Mouse (Mus musculus): ENCODE measurements around the gene Cdkn1b.

Gene Cdkn1b

DNA sequence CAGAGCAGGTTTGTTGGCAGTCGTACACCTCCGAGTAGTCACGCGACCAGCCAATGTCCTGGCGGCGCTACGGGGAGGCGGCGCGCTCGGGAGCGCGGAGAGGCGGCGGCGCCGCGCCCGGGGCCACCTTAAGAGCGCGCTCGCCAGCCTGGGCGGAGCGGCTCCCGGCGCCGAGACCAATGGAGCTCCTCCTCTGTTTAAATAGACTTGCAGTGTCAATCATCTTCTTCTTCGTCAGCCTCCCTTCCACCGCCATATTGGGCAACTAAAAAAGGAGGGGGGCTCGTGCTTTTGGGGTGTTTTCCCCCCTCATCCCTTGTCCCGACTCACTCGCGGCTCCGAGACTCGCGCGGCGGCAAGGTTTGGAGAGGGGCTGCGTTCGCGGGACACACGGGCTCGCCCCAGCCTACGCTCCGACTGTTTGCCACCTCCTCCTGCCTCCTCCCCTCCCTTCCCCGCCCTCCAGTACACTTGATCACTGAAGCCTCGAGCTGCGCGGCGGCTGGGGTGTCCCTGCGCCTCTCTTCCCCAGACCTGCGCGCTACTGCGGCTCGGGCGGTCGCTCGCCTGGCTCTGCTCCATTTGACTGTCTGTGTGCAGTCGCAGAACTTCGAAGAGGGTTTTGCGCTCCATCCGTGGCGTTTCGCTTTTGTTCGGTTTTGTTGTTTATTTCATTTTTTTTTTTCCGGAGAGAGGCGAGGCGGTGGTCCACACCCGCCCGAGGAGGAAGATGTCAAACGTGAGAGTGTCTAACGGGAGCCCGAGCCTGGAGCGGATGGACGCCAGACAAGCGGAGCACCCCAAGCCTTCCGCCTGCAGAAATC, at the start of gene Cdkn1b:
Gene Cdkn1b, plus strand, starts transcription at position 212 of the 824 bp plus-strand sequence.
- peak; percentile 97 for DNase-seq (ENCODE audit: low read depth, low spot score)

DNA sequence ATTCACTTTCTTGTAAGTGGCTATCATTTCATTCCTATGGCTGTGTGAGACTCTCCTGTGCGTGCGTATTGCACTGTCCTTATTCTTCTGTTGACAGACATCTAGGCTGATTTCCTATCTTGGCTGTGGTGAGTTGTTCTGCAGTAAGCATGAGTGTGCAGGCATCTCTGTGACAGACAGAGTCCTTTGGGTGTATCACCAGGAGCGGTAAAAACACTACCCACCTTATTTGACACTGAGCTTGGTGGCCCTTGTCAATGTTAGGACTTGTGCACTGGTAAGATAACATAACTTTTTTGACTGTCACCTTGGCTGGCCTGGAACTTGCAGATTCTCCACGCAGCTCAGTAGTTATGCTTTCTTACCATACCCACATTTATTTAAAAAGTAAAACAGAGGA, 49.3 kb upstream of the Cdkn1b start:
- DNase-seq (ENCODE audit: low read depth, low spot score), result no peak

DNA sequence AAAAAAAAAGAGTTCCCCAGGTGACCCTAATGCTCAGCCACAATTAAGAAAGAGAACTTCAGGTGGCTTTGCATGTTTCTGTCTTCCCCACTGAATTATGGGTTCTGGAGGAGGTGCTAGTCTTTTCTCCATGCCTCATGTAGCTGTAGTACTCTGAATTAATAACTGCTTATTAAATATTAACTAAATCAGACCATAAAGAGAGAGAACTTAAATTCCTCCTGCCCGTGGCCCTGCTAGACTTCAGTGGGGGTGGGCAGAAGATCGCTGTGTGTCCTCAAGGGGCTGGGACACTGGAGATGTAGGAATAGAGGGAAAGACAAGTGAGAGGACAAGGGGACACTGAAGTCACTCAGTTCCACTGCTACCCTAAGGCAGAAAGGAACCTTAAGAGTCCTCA, 48.0 kb upstream of the Cdkn1b start:
- no peak for DNase-seq (ENCODE audit: low read depth, low spot score)

DNA sequence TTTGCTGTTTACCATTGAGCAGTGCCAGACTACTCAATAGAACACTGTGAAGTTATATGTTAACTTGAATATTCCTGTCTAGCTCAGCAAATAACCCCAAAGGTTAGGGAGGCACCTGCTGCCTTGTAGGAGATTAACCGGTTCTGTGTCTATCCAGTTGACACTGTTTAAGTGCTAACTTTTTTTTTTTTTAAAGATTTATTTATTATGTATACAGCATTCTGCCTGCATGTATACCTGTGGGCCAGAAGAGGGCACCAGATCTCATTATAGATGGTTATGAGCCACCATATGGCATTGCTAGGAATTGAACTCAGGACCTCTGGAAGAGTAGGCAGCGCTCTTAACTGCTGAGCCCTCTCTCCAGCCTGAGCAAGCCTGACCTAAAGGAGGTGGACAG, 47.2 kb upstream of the Cdkn1b start:
- DNase-seq (ENCODE audit: low read depth, low spot score), result no peak

DNA sequence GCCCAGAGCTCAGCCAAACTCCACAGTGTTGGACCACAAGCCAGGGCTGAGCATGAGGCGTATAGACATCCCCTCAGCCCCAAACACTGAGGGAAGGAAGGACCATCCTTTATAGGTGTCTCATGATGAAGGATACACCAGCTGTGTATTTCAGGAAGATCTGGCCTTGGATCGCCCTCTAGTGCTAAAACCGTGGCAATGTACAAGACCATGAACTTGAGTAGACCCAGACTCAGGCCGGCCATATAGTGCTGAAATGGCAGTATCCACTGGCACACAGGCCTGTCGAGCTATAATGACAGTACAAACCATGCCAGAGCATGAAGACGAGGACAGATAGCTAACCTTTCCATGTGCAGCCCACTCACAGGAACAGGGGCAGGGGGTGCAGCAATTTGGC, 43.4 kb upstream of the Cdkn1b start:
- no peak for DNase-seq (ENCODE audit: low read depth, low spot score)

DNA sequence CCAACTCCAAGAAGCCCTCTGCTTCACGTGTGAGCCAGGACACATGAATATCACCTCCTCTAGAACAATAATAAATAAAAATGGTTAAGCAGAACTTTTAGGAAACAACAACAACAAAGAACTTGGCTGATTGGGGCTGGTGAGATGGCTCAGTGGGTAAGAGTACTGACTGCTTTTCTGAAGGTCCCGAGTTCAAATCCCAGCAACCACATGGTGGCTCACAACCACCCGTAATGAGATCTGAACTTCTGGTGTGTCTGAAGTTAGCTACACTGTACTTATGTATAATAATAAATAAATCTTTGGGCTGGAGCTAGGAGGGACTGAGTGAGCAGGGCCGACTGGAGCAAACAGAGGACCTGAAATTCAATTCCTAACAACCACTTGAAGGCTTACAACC, 42.9 kb upstream of the Cdkn1b start:
- no peak for DNase-seq (ENCODE audit: low read depth, low spot score)

DNA sequence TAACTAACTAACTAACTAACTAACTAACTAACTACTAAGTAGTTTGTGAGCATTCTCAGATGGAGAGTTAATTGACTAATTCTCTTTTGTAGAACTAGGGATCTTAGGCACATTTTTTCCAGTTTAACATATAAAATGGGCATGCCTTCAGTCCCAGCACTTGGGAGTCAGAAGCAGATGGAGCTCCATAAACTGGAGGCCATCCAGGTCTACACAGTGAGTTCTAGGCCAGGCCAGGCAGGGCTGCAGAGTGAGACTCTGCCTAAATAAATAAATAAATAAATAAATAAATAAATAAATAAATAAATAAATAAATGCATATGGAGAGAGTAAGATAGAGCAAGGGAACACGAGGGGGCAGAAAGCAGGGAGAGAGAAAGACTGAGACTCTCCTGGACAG, 42.3 kb upstream of the Cdkn1b start:
- no peak for DNase-seq (ENCODE audit: low read depth, low spot score)

DNA sequence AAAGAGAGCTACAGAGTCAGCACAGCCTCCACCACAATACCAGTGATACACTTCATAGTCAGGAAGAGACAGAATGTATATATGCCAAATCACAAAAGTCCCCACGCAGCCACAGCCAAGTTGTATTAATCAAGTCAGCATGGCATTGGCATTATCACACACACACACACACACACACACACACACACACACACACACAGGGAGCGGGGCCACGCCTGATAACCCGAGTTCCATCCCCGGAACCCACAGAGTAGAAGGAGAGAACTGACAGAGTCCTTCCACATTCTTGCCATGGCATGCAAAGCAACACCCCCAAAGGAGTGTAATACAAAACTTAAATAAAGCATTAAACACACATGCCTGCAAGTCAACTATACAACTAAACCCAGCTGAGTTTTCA, 40.6 kb upstream of the Cdkn1b start:
- DNase-seq (ENCODE audit: low read depth, low spot score), result no peak

DNA sequence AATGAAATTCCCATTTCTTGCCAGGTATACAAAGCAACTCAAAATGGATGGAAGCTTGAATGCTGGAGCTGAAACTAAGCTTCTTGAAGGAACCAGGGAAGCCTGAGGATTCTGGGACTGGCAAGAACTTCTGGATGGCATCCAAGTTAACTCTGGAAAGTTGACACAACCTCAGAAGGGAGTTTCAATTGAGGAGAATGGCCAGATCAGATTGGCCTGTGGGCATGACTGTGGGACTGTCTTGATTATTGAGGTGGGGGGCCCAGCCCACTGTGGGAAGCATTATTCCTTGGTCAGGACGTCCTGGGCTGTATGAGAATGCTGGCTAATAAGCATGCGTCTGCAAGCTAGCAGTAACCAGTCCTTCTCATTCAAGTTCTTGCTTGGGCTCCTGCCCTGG, 40.2 kb upstream of the Cdkn1b start:
- DNase-seq (ENCODE audit: low read depth, low spot score), result no peak

DNA sequence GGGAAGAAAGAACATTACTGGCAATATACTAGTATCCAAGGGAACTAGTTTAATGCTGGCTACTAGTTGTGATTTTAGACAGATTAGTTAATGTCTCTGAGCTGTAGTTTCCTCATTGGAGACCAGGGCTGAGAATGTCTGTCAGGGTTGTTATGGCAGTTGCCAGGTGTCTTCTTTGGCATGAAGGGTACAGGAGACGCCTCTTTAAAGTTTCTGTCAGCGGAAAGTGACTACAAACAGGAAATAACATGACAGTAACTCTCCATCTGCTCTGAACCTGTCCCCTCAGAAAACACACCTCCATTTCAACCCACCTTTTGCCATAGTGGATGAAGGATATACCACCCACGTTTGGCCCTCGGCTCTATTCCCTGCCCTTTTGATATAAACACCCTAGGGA, 36.5 kb upstream of the Cdkn1b start:
- DNase-seq (ENCODE audit: low read depth, low spot score), result no peak

DNA sequence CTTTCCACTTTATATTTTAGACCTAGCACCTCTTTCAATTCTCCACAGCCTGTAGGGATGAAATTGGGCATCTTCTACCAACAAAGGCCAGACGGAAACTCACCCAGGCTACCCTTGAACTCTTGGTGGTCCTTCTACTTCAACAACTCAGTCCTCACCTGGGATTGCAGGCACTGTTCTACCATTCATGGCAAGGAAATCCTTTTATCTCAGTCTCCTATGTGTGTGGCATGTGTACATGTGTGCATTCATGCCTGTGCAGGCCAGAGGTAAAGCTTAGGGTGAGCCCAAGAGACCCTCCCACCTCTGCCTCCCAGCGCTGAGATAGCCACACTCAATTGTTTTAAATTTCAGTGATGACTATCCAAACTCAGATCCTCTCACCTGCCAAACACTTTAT, 34.7 kb upstream of the Cdkn1b start:
- no peak for DNase-seq (ENCODE audit: low read depth, low spot score)

DNA sequence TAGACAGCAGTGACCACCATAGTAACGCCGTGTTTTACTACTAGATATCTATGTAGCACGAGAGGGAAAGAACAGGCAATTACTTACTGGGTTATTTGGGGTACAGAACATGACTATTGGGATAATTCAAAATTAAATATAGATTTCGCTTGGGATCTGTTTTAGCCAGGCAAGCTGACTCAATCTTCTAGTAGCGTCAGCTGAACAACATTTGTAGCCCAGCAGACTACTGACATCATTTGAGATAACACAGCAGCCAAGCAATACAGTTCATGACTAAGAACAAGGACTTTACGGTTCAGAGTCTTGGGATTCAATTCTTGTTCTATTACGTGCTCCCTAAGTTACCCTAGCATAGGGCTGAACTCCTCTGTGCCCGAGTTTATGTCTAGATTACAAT, 33.7 kb upstream of the Cdkn1b start:
- DNase-seq (ENCODE audit: low read depth, low spot score), result no peak

DNA sequence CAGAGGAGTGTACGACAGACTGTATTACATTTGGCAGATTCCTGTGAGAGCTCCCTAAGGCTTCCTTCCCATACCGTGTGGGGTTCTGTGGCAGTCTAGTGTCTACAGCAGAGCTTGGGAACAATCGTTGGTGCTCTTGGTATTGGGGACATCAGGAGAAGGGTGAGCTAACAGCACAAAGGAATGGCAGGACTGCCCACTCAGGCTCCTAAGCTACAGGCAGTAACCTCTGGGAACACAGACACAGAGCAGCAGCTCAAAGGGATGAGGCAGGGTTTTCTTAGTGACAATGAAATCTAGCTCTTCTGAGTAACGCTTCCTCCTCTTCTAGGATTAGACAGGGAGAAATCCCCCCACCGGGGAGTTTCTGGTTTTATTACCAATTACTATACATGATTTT, 33.2 kb upstream of the Cdkn1b start:
- DNase-seq (ENCODE audit: low read depth, low spot score), result no peak

DNA sequence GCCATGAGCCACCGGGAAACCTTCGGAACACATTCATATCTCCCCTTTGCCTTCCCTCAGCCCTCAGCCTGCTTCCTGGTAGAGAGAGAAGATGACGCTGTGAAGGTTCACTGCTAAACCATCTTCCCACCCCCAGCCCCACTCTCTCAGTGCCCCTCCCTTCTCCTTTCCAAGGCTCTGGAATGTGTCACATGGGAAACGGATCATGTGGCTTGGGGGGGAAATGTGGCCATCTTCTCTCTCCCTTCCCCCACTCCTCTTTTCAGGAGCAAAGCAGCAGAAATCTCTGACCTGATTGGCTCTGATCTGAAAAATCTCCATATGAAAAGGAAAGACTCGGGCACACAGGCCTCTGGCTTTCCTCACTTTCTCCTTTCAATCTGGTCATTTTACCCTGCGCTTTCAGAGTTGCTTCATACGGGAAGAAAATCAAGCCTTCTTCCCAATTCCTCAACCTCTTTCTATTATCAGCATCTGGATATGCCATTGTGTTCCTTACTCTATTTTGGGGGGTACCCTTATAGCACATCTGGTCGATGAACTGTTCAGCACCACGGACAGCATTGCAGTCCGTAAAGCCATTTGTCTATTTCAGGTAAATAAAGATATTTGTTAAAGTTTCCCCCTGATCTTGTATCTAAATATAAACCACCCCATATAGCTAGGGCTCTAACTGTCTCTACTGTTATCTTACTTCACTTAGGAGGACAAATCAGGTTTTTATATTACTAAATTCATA, 32.3 kb upstream of the Cdkn1b start:
- DNase-seq (ENCODE audit: low read depth, low spot score), result no peak

DNA sequence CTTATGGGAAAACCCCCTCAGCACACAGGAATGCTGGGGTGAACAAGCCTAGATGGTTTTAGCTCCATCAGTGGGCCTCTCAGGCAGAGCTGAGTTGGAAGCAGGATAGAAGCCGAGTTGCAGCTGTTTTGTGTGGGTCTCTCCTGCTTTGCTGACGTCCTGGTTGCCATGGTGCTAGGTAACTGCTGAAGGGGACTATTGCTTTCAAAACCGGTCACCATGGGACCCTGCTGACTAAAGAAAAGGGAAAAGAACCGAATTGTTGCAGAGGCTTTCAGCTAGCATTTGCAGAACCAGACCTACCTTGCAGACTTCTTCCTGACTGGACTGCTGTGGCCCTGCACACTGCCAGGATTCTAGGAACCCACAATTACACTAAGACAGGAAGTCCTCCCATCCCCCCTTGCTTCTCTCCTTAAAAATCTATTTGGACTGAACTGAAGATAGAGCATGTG, 31.6 kb upstream of the Cdkn1b start:
- no peak for DNase-seq (ENCODE audit: low read depth, low spot score)

DNA sequence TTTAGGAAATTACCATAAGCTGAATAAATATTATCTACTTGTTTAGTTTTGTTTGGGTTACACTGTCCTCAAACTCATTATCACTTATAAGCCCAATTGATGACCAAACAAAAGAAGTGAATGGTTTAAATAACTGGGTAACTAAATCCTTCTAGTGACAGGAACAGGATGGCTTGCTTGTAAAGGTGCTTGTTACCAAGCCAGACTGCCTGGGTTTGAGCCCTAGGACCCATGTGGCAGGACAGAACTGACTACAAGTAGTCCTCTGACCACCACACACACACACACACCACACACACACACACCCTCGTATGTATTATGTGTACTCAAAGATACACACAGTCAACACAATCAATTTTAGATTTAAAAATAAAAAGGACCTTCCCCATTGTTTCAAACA, 30.4 kb upstream of the Cdkn1b start:
- DNase-seq (ENCODE audit: low read depth, low spot score), result no peak

DNA sequence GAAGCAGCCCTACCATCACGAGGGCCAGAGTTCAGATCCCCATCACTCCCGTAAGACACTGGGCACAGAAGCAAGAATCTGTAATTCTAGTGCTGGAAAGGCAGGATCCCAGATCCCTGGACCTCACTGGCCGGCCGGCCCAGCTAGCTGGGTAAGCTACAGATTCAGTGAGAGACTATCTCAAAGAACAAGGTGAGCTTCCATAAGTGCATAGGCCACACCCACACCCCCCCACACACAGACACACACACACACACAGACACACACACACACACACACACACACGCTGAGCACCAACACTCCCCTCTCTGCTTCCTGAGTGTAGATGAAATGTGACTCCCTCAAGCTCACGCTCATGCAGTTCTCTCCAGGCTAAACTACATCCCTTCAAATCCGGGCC, 29.8 kb upstream of the Cdkn1b start:
- no peak for DNase-seq (ENCODE audit: low read depth, low spot score)

DNA sequence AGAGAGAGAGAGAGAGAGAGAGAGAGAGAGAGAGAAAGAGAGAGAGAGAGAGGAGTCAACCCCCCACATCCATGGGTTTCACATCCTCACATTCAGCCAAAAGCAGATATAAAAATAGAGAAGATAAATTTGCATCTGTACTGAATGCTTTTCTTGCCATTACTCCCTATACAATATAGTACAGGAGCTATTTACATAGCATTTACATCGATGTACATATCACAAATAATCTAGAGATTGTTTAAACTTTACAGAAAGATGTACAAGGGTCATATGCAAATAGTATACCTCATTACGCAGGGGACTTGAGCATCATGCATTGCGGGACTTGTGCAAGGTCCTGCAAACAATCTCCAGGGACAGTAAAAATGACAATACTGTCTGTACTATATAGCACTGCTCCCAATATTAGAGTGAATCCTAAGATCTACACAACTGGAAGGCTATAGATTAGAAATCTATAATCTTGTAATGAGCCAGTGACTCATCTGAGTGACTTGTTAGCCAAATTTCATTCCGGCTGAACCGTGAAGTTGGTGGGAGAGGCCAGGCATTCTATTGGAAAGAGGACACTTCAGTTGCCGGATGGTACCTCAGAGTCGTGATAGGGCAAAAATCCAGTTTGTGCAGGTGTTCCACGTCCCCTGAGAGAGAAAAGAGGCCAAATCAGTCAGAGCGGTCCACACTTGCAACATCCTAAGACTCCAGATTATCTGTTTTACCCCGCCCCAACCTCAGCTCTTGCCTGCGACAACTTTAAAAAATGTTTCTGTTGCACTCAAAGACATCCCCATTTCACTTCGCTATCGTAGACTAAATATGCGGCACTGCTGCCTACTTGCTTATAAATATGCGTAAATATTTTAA, 23.4 kb upstream of the Cdkn1b start:
- no peak for DNase-seq (ENCODE audit: low read depth, low spot score)

DNA sequence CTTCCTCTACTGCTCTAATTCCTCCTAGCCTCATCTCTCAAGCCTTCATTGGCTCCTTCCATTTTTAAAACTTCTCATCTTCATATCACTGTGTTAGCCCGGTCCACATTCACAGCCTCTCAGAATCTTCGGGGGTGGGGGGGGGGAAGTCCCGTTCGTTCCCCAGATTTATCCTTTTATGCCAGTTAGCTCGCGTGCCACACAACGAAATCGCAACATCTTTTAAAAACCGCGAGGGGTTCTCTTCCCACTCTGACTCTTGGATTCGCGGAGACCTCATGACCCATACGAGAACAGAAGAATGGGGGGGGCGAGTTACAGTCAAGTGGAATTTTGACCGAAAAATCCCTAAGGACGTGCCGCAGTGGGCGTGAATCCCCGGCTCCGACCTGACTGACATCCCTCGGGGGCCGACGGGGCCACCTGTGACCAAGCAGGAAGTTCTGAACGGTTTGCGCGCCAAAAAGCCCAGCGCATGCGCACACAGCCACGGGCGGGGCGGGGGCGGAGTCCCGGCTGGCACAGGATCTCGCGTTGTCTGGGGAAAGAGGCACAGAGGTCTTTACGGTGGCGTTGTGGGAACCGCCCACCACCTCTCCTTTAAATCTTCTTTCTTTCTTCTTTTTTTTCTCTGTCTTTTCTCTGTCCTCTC, 22.6 kb upstream of the Cdkn1b start:
- peak; percentile 95 for DNase-seq (ENCODE audit: low read depth, low spot score)

DNA sequence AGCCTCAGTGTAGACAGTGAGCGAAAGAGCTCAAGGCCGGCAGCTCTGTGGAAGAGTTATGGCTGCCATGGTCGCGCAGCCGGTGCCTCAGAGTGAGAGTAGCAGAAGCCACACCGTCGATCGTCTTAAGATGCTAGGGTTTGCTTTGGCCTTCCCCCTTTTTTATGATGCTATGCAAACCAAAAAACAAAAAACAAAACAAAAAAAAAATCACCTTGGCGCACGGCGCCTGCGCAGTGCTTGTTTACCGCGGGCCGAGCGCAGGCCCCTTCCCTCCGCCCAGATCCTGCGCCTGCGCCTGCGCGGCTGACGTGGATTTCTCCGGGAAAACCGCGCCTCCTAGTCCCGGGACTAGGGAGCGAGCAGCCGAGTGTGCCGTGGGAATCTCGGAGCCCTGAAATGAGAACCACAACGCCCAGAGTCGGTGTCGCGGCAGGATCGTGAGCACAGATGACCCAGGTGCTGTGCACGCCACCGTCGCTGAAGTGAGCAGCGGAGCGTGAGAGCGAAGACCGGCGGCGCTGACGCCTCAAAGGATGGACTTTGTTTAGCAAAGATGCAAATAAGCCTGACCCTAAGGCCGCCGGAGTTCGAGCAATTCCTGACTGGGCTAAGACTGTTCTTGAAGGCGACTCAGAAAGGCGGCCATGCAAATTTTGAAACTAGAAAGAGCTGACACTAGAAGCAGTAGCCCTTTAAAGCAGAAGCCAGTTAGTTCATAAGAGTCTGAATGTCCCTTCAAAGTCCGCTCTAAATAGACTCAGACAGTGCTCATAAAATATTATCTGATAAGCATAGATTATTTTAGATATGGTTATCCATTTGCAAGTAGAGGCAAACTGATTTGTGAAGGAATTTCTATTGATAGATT, 21.9 kb upstream of the Cdkn1b start, which contains the start of gene Gpr19:
Gene Gpr19, minus strand, starts transcription at position 484 of the 871 bp plus-strand sequence.
- DNase-seq (ENCODE audit: low read depth, low spot score), result peak; percentile 96

DNA sequence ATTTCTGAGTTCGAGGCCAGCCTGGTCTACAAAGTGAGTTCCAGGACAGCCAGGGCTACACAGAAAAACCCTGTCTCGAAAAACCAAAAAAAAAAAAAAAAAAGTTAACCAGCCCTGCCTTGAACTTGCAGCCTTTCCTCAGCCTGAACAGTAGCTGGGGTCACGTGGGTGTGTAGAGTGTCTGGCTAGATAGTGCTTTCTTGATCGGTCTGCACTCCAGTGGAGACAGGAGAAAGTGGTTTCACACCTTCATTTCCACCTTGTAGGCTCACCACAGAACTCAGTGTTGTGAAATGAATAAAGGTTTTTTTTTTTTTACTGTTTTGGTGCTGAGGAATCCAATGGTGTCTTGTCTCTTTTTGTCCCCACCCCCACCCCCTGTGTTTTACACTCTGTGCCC, 16.8 kb upstream of the Cdkn1b start:
- no peak for DNase-seq (ENCODE audit: low read depth, low spot score)

All from skeletal muscle tissue, adult 2 months (tissue).